In genomic region chr1:163403498-163404126, GRCm38 (mm10) we compare ENCODE assay signal across 8 mouse cellular contexts. TPM values are rescaled to one million over a fixed set of nuclear protein-coding genes. Genes with fewer than 3 reads are reported as not detected.
A peak's percentile ranks its signal among the peaks of the same experiment; 100 is the strongest.
DNase-seq lines count a peak whose midpoint lies in the region; ATAC-seq lines count a peak whose summit lies in the region.

Gene Gorab, minus strand, starts transcription at chr1:163403669.

- peak within 1 kb of the TSS; percentile 82 for H3K4me3 ChIP-seq in hindbrain, embryonic 11.5 days (ENCODE audit: low read depth, low read length)

- no peaks in the 10 kb centered on the region for H3K27me3 ChIP-seq in hindbrain, embryonic 11.5 days (ENCODE audit: control insufficient read depth, insufficient read depth, low read length)

- peak within 1 kb of the TSS; percentile 24; the same call in 1 of the 2 replicates for H3K27ac ChIP-seq in hindbrain, embryonic 11.5 days (ENCODE audit: low read depth, low read length)

- peak within 1 kb of the TSS; percentile 65 for H3K4me2 ChIP-seq in hindbrain, embryonic 11.5 days (replicated peaks; ENCODE audit: low read depth, low read length)

- under 1% methylated on average over 28 of the region's 28 CpGs for WGBS in hindbrain, embryonic 11.5 days

- no peaks in the 10 kb centered on the region for H3K9me3 ChIP-seq in hindbrain, embryonic 11.5 days (ENCODE audit: control insufficient read depth, low read length)

- peak; percentile 100 for ATAC-seq in hindbrain, embryonic 11.5 days (ENCODE audit: low FRiP score)

- DNase-seq in Muller cell, postnatal 12 days (ENCODE audit: inconsistent ontology term) = peak; percentile 97
- peak; percentile 96 for DNase-seq in cerebellum, adult 9-11 months
- peak; percentile 92 to 98 for DNase-seq in frontal cortex, adult 2 months (ENCODE audit: extremely low spot score in 1 of 2, low spot score in 1 of 2)
- peak; percentile 94 for DNase-seq in hindbrain, embryonic 11.5 days (ENCODE audit: low spot score)
- DNase-seq in layer of hippocampus, postnatal 10 days (ENCODE audit: low spot score in 2 of 2) = peak; percentile 97
- peak; percentile 95 for DNase-seq in lung, postnatal 10 days
- DNase-seq in ovary, postnatal 36 days (ENCODE audit: low spot score) = peak; percentile 93
- DNase-seq in thymus, postnatal 25 days = peak; percentile 93

- no peaks in the 10 kb centered on the region for H3K36me3 ChIP-seq in hindbrain, embryonic 11.5 days (ENCODE audit: control insufficient read depth, insufficient read depth, low read length)

- no peaks in the 10 kb centered on the region; the same call in 1 of the 2 replicates for H3K4me1 ChIP-seq in hindbrain, embryonic 11.5 days (replicated peaks; ENCODE audit: control insufficient read depth, insufficient read depth, low read length)

- peak within 1 kb of the TSS; percentile 73 for H3K9ac ChIP-seq in hindbrain, embryonic 11.5 days (ENCODE audit: low read depth, low read length)

RNA-seq across cellular contexts. Expression of gene Gorab, which starts in this region (rescaled TPM):
- polyA plus RNA-seq in frontal cortex, adult 2 months (2012; rRNA removed) = 9.0 and 10.1 TPM in 2 replicates
- polyA plus RNA-seq in hindbrain, embryonic 11.5 days (2014; fragmentation: Nextera tagmentation; extraction: Ambion mirVana) = 25.1 and 31.5 TPM in 2 replicates
- total RNA-seq in layer of hippocampus, postnatal 10 days (2021) = 10 to 100 TPM in 1 of 2 experiments, 1 to 10 TPM in 1; 9.4 to 11.4 TPM

Comparison
In these comparisons a context has a peak if more than half of its experiments do, and no peak if none do; other contexts are left out.
1. Peak in every context shown above with its lines: DNase-seq, ATAC-seq, H3K4me3 ChIP-seq and H3K27ac ChIP-seq.